Mouse (Mus musculus): ENCODE measurements around the gene Sdhaf2.

The Sdhaf2 gene

GRCm38 (mm10) chr19:10497512-10498160, 28.3 kb downstream of the Sdhaf2 start:
- no peak for DNase-seq

DNA sequence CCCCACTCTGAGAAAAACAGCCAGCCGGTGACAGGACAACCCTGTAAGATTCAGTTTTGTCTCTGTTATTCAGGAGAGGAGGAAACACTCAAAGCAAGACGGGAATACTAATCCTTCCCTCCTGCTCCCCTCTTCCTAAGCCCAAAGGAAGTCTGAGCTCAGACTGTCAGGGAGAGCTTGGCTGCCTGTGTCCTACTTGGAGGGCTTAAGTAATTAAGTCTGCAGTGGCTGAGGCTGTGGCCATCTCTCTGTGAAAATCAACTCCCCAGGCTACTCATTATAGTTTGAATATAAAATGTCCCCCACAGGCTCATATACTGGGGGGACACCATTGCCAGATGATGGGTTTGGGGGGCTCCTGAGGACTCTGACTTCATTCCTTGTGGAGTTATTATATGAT, 29.0 kb downstream of the Sdhaf2 start:
- DNase-seq, result no peak

GRCm38 (mm10) chr19:10495670-10496069, 30.3 kb downstream of the Sdhaf2 start:
- no peak for DNase-seq

- no peak for DNase-seq
These were observed 39.6 kb downstream of the Sdhaf2 start for GRCm38 (mm10) chr19:10486264-10486738.

- DNase-seq, result no peak
These were observed 43.2 kb downstream of the Sdhaf2 start, which contains the start of gene Ppp1r32 for GRCm38 (mm10) chr19:10482703-10483102. Gene Ppp1r32, minus strand, starts transcription at chr19:10482928.

DNA sequence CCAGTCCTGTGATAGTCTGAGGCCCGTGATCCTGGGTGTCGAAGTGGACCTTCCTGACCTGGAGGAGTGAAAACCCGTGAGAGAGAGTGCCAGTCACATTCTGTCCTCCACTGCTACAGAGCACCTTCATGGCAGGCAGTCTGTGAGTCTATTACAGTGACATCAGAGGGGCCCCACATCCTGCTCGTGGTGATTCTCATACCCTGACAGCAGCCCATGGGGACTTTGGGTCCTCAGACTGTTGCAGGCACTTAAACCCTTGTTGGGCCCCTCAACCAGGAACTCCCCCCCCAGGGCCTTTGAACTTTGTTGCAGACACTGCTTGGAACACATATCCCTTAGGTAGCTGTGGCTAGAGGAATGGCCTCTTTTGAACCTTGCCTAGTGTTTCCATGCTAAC, 46.4 kb downstream of the Sdhaf2 start:
- DNase-seq, result no peak

- no peak for DNase-seq
These were observed 52.2 kb downstream of the Sdhaf2 start for GRCm38 (mm10) chr19:10473779-10474178.

- no peak for DNase-seq
These were observed 53.0 kb downstream of the Sdhaf2 start for GRCm38 (mm10) chr19:10472958-10473357.

- DNase-seq, result no peak
These were observed 56.7 kb downstream of the Sdhaf2 start for GRCm38 (mm10) chr19:10469171-10469658.

- DNase-seq, result no peak
These were observed 61.5 kb downstream of the Sdhaf2 start for GRCm38 (mm10) chr19:10464427-10464826.

GRCm38 (mm10) chr19:10461584-10461983, 64.4 kb downstream of the Sdhaf2 start:
- DNase-seq, result no peak

- no peak for DNase-seq
These were observed 66.0 kb downstream of the Sdhaf2 start for GRCm38 (mm10) chr19:10459907-10460306.

- no peak for DNase-seq
These were observed 67.8 kb downstream of the Sdhaf2 start for GRCm38 (mm10) chr19:10458096-10458495.

GRCm38 (mm10) chr19:10457484-10457800, 68.5 kb downstream of the Sdhaf2 start:
- no peak for DNase-seq

GRCm38 (mm10) chr19:10456752-10457483, 69.0 kb downstream of the Sdhaf2 start, which contains the start of gene Lrrc10b:
Gene Lrrc10b, minus strand, starts transcription at chr19:10457473.
- peak; percentile 17 to 18 for DNase-seq

DNA sequence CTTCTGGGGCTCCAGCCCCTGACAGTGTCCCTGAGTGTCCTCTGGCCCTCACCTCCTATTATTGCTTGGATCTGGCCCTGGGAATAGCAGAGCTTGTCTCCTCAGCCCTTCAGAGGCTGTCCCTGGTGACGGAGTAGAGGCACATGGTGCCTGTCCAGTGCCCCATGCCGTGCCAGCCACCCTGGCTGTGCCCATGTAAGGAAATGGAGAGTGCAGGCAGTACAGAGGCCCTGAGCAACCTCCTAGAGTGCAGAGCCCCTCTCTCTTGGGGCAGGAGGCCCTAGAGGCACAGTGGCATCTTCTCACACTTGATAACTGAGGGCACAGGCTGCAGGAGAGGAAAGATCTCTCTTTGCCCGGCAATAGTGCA, 70.5 kb downstream of the Sdhaf2 start:
- DNase-seq, result no peak

DNA sequence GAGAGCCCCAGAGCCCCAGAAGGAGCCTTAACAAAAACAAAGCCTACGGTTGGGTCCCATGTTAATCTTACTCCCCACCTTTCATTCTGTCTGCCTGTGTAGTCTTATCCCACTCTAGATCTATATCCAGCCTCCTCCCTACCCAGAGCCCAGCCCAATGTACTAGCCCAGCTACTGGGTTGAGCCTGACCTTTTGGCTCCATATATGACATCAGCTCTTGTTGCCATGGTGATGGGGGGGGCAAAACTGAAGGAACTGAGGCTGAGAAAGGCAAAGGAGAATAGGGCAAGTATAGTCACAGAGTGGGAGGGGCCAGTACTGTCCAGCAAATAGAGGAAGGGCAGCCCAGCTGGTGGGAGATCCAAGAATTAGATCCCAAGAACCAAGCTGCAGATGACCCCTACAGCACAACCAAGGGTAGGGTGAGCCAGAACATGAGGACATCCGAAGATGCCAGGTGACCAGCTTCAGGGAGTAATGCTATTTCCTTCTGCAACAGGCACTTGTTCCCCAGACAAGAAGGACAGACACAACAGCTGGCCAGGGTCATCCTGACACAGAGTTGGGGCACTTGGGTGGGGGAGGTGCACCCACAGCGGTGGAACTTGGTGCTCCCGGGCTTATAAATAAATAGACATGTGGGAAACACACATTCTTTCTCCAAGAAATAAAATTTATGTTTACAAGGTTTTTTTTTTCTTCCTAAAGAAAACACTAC, 71.1 kb downstream of the Sdhaf2 start:
- no peak for DNase-seq
